Mouse (Mus musculus): ENCODE data around the gene Cog1.

Gene Cog1

DNA sequence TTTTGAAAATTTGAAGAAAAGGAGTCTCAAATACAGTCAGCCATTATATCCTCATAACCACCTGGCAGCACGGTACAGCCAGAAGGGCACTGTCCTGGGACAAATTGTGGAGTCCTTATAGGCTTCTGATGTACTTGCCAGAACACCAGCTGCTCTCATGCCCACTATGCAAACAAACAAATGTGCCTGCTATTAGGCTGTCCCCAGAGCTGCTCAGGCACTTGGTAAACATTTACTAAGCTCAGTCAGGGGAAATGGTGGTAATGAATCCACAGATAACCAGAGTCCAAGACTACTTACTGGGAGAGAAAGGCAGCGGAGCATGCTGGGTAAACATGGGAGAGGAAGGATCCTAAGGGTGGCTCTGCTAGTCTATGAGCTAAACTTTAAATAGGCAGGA is 18.2 kb downstream of the Cog1 start:
- DNase-seq (ENCODE audit: low spot score) = no peak

DNA sequence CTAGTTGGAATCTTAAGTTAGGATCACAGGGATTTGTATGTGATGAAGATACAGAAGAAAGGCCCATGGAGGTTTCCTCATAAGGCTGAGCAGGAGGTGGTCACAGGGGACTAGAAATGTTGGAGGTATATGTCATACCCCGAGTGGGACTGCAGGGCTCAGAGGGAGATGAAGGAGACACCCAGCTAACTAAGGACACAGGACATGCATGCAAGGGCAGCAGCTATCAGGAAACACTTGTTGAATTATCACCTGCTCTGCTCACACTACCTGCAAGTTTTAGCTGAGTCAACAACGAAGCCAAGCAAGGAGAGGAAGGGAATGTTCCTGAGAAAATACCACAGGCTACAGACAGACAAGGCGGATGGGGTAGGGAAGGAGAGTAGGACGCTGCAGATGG is 18.7 kb downstream of the Cog1 start:
- no peak for DNase-seq (ENCODE audit: low spot score)

DNA sequence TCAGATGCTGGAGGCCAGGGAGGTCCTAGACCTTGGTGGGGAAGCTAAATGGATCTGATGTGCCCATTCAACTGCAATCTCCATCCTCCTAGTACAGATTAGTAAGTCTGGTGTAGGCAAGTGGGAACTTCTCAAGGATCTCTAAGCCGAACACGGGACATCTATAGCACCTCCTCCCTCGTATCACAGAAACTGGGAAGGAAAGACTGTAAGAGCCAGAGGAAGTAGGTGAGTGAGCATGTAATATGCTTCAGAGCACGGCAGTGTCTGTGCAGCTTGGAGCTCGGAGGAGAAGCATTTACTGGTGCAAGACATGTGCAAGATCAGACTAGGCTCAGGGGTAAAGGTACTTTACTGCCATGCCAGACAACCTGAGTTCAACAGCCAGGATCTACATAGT is 19.9 kb downstream of the Cog1 start:
- DNase-seq (ENCODE audit: low spot score) = no peak

DNA sequence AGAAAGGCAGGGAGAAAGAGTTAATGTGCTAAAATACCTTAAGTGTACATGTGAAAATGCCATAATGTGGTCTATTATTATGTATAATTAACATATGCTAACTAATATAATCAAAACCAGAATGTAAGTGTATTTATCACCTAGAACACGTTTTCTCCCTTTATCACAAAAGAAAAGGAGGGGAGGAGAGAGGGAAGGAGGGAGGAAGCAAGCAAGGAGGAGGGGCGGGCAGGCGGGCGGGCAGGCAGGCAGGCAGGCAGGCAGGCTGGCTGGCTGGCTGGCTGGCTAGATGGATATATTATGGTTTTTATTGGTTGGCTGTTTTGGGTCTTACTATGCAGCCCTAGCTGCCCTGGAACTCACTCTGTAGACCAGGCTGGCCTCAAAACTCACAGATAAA is 20.7 kb downstream of the Cog1 start:
- DNase-seq (ENCODE audit: low spot score) = no peak

DNA sequence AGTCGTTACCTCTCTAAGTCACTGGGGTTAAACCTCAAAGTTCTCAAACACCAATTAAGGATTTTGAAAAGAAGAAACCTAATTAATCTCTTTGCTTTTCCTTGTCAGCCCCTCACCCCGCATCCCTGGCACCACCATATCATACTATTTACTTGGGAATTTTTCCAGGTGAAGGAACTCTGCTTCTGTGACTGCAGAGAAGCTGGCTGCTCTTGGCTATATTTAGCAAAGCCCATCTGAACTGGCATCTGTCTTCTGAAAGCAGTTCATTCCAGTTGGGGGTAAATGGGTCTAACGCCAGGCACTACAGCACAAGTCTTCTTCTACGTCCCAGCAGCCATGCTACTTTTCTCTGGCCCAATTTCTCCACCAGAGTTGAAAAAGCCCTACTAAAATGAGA is 24.6 kb downstream of the Cog1 start:
- DNase-seq (ENCODE audit: low spot score) = no peak

DNA sequence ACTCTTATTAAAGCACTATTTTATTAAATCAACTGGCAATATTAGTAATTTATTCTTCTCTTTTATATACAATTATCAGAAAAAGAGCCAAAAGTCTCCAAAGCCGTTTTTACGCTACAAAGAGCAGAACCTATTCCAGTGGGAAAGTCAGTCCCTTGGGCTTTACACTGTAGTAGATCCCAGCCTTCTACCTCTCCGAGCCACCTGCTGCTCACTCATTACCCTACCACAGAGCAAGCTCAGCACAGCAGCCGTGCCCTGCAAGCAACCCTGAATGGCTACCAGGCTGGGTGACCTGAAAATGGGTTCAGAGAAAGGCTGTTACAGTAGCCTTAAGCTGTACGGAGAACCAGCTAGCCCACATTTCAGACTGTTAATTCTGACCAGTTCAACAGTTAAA is 25.6 kb downstream of the Cog1 start:
- DNase-seq (ENCODE audit: low spot score) = no peak

DNA sequence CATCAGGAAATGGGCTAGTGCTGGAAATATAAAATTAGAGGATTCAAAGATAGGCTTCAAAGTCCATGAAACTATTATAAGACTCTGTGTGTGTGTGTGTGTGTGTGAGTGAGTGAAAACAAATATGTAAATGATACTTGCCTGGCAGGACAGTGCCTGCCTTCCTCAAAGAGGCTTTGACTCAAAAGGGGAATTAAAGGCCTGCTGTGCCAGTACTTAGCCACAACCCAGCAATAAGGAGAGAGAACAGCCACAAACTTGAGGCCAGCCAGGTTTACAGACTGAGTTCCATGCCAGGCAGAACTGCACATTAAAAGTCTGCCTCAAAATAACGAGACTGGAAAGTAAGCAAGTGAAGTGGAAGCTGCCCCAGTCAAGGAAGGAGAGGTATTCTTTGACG is 27.9 kb downstream of the Cog1 start:
- DNase-seq (ENCODE audit: low spot score) = no peak

DNA sequence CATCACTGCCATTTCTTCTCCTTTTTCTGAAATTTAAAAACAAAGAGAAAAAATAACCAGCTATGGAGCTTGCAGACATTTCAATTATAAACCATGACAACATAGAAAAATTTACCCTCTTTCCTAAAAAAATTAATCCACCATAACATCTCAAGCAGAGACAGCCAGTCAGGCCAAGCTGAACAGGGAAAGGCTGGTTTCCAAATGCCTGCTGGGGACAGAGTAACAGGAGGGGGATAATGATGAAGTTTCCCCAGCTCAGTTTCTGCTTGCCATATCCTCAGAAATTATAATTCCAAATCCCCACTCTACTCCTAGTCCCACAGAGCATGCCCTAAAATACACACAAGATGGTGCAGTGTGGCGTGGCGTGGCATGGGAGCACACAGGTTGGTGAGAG is 28.4 kb downstream of the Cog1 start:
- DNase-seq (ENCODE audit: low spot score) = no peak

DNA sequence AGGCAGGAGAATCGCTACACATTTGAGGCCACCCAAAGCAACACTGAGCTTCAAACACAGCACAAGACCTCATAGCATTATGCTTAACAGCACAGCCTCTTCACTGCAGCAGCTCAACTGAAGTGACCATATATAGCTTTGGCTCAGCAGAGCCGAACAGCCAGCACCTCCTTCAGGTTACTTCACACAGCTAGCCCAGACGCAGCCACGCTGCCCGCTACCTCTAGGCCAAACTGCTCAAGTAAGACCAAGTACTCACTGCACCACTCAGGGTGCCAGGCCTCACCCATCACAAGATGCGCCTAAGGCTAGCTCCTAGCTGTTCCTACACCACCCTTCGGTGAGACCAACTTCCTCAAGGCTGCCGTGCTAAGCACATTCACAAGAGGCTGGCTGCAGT is 29.4 kb downstream of the Cog1 start:
- DNase-seq (ENCODE audit: low spot score) = no peak

DNA sequence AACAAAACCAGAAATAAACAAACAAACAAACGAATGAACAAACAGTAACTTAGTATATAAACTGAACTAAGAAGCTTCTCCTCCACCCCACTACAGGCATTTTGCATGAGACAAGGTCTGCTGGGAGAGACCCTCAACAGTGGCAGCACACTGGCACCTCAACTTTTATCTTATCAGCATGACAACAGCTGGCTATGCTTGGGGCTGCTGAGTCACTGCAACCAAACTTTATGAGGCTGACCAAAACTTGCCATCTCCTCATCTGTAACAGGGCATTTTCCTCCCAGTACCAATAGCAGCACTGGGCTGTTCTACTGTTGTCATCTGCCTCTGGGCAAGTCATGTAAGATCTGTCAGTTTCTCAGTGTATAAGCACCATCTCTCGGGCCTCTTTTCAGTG is 32.0 kb downstream of the Cog1 start:
- no peak for DNase-seq (ENCODE audit: low spot score)

DNA sequence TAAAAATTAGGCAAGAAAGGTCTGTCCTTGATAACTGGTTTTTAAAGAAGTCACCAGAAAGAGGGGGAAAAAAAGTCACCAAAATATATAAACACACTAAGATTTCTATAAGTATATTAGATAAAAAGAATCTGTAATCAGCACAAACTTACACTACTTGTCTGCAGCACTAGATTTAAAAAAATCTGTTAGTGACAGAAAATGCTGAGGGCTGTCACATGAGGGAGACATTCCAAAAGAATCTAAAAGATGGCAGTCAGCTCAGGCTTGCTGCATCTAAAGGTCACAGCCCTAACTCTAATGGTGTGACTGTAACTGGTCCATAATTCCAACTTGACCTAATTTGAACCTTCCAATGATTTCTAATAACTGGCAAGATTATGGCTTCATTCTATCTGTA is 33.0 kb downstream of the Cog1 start:
- DNase-seq (ENCODE audit: low spot score) = no peak

DNA sequence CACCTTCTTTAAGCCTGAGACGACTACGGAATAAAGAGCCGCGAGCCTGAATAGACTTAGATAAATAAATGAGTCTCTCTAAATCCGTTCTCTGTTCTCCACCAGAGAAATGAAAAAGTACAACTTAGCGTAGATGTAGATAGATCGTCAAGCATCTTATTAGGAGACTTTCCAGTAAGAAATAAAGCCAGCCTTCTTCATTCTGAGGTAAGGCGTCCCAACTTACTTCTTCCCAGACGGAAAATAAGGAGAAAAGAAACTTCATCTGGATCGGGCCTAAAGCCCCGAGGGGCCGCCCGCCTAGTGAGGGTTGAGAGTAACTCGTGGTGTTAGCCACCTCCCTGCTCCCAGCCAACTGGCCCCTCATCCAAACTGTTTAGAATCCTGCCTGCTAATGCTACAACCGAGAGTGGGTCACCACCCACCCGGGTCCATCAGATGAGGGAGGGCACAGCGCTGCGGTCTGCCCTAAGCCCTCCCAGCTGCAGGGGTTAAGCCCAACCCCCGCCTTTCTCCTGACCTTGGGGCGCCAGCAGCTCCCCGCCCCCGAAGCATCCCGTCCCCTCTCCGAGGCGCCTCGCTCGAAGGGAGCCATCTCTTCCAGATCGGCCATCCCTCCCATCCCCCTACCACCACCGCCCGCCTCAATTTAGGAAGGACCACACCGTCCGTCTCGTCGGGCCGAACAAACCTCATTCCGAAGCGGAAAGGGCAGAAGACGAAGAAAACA is 34.1 kb downstream of the Cog1 start:
- peak; percentile 83 for DNase-seq (ENCODE audit: low spot score)

DNA sequence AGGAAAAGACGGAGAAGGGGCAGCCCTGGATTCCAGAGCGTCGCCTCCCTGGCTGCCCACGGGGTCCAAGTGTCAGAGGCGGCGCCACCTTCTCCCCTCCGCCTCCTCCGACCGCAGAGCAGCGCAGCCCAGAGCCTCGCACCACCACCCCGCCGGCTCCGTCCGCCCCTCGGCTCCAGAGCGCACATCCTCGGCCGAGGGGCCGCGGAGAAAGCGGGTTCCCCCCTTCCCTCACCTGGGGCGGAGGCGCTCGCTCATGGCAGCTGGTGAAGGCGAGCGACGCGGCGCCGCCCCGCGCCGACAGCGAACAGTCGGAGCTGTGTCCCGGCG is 34.6 kb downstream of the Cog1 start:
- DNase-seq (ENCODE audit: low spot score) = no peak

DNA sequence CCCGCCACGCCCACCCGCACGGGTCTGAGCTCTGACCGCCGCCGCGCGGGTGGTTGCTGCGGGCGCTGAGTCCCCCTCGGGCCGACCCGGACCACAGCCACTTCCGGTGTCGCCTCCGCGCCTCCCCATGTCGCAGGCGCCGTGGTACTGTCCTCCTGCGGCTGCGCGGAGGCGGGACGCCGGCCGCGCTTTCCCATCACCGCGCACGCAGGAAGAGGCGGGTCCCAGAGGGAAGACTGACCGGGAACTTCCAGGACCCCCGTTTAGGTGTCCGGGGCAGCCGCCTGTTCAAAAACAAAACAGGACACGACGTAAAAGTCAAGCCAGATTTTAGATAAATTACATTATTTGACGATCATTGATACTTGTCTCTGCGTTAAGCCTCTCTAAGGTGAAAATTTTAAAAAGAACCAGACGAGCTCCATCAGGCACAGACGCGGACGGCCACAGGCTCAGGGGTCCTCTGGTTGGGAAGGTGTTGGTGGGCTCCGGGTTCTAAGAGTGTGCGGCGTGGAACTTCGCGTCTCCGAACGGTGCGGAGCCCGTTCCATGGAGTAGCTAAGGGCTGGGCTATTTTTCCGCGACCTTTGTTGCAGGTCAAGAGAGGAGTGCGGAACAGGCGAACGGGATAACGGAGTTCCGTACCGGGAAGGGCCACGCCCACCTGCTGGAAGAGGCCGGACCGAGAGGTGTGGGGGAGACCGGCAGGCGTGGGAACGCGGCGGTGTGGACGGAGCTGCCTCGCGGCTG is 35.2 kb downstream of the Cog1 start, which contains the start of the genes Fam104a and D11Wsu47e:
Gene Fam104a, minus strand, starts transcription at position 199 of the 750 bp plus-strand sequence.
Gene D11Wsu47e, plus strand, starts transcription at position 456 of the 750 bp plus-strand sequence.
- peak; percentile 96 for DNase-seq (ENCODE audit: low spot score)

DNA sequence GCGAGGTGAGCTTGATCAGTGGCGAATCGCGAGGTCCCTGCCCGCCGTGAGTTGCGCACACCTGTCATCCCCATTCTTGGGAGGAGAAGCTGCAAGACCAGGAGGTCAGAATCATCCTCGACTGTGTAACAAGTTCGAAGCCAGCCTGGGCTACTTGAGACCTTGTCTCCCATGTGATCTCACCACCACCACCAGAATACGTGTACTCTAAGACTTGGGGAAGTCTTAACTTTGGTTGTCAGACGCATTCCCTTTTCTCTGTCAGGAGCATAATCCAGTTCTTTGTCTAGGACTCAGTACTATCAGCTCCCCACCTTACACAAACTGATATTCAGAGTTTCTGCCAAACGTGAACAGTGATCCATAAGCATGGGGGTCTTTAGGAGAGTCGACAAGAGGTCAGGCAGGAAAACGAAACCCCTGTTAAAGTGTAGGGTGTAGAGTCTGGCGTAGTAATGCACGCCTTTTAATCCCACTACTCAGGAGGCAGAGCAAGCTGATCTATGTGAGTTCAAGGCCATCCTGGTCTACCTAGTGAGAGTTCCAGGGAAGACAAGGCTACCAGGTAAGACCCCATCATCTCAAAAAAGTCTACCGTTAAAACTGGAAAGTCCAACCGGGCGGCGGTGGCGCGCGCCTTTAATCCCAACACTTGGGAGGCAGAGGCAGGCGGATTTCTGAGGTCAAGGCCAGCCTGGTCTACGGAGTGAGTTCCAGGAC is 35.9 kb downstream of the Cog1 start:
- DNase-seq (ENCODE audit: low spot score) = no peak

DNA sequence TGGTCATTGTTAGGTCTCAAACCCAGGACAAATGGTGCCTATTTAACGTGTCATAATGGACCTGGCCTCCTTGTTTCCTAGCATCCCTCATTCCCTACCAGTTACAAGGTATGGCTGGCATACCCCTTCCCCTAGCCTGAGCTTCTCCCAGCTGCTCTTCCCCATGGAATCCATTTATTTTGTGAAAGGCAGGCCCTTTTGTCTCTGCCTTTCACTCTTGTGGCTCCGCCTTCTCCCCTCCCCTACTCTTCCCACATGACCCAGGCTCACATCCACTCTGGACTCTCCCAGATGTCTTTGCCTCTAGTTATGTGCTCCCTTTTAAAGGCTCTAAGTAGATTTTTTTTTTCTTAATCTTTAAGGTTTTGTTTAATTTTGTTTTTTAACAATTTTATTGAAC is 38.1 kb downstream of the Cog1 start:
- no peak for DNase-seq (ENCODE audit: low spot score)

DNA sequence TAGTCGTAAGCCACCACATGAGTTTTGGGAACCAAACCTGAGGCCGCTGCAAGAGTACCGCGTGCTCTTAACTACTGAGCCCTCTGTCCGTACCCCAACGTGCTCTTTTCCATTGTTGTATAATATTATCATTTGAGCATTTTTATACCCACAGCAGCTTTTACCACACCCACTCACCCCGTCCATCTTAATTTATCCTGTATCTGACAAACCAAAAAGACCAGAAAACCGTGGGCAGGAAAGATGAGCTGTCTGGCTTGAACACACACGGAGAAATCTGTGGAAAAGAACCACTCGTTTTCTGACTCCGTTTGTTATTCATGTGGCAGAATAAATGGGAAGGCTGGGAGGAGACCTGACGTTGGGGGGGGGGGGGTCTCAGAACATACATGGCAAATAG is 41.5 kb downstream of the Cog1 start:
- no peak for DNase-seq (ENCODE audit: low spot score)

DNA sequence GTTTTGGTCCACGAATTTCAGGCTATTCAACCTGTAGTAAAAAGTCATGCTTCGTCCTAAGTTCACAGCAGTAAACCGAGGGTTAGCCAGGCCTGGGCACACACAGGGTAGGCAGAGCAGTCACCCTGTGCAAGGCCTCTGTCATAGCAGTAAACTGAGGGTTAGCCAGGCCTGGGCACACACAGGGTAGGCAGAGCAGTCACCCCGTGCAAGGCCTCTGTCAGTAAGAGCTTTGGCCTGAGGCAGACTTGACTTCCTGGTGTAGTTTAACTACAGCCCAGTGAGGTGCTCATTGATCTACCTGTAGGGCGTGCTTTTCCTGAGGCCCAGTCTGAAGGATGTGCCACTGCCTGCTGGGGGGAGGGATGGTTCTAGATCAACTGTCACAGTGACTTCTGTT is 42.3 kb downstream of the Cog1 start:
- no peak for DNase-seq (ENCODE audit: low spot score)

DNA sequence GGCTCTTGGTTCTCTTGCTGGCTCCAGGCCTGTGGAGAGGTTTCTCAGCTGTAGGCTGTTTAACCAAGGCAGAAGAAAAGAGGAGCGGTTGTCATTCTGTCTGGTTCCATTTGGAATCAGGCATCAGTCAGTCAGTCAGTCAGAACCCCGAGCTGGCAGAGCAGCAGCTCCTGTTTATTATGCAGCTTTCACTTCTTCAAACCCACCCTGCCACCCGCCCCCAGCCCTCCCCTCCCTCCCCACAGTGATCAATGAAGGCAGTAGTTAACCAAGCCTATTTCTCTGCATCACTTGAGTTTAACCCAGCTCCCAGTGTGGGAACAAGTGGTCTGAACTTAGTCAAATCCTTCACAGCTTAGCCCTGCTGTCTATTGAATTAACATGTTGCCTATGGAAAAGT is 42.9 kb downstream of the Cog1 start:
- DNase-seq (ENCODE audit: low spot score) = no peak

DNA sequence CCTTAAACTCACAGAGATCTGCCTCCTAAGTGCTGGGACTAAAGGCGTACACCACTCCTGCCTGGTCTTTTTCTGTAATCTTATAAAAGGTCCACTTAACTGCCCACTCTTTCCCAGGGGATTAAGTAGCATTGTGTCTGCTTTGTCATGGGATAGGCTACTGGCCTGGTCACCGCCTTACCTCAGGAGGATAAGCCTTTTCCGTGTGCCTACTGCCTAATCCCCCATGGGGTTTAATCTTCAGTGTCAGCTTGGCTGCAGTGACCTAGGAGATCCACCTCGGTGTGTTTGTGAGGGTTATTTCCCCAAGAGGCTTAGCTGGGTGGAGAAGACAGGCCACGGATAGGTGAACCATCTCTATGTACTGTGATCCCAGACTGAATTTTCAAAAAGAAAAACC is 48.6 kb downstream of the Cog1 start:
- DNase-seq (ENCODE audit: low spot score) = no peak

DNA sequence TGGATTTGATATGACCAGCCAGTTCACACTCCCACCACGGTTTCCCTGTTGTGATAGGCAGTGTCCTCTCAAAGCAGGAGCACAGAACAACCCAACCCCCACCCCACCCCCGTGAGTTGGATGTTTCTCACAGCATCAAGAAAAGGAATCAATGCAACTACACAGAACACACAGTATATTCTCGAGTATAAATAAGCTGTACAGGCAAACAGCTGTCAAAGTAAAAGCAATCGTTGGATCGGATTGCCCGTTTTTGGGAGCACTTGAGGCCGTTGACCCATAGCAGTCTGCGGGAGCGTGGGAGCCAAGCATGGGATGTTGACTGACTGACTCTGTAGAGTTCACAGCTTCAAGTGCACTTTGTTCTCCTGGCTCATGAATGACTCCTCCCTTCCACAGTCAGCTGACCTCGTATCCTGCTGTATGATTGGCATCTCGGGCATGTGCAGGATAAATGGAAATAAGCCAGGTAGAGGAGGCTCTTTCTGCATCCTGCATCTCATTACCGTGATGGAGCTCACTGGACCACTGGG is 49.1 kb downstream of the Cog1 start:
- DNase-seq (ENCODE audit: low spot score) = no peak

DNA sequence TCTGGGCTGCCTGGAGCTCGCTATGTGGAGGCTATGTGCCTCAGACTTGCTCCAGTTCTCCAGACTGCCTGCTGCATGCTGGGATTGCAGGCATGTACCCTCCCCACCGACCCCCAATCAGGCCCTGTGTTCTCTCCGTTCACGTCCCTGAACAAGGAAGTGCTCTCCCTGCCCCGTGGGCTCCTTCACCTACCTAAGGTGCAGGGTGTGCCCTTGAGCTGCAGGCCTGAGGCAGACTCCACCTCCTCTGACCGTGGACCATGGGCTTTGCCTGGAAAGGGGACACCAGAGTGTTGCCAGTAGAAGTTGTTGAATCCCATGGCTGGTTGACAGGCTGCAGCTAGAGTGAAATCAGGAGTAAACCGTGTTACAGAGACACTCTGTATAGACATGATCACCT is 50.7 kb downstream of the Cog1 start:
- DNase-seq (ENCODE audit: low spot score) = no peak

DNA sequence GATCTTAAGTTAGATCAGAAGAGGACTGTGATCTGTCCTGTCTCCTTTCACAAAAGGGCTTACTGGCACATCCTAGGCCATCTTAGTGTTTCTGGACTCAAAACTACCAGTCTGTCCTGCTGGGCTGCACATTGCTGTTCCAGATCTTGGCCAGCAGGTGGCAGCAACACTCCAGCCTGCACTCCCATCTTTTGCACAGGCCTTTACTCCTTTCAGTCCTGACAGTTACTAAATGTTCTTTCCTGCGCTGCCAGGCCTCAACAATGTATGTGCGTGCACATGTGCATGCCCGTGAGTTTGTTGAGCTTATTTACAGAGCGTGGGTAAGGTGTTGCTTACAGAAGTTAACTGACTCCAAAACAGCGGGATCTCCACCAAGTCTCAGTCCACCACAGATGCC is 54.8 kb downstream of the Cog1 start:
- peak; percentile 85 for DNase-seq (ENCODE audit: low spot score)

All from testis, postnatal 10 days (tissue).